Mouse (Mus musculus) adrenal gland, adult (tissue): ENCODE data around the gene Xrcc4.

Experiments used
- DNase-seq, 2 experiments: peaks; one replicate each; pipeline ENCODE4 v3.0.0; 2022 to 2023; ENCODE audit warnings: low spot score in 1 of 2; ENCODE audit not compliant: inconsistent age in 2 of 2

Xrcc4 gene

DNA sequence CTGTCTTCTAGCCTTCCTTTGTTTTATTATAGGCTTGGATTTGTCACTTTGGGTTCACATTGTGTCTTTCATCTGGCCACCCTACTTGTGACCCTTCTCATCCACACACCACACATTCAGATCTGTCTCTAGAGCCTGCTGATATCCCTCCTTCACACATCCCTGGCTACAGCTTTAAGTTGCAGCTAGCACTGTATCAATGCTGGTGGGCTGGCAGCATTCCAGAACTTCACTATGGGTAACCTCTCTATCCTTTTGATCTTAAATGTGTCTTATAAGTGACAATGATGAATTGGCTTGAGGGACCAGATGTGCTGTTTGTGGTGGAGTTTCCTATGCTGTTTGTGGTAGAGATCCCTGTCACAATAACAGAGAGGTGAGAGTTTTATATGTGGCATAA is 120.7 kb downstream of the Xrcc4 start:
- no peak for DNase-seq

GRCm38 (mm10) chr13:89944354-89944753 is 145.1 kb downstream of the Xrcc4 start:
- no peak for DNase-seq

- DNase-seq, result peak; percentile 66 to 86
These were observed 159.9 kb downstream of the Xrcc4 start for GRCm38 (mm10) chr13:89929477-89929876.

- no peak for DNase-seq
These were observed 170.5 kb downstream of the Xrcc4 start for GRCm38 (mm10) chr13:89918814-89919481.

GRCm38 (mm10) chr13:89914332-89914731 is 175.1 kb downstream of the Xrcc4 start:
- DNase-seq, result no peak

- peak in 1 of 2 experiments; percentile 54 for DNase-seq
These were observed 175.5 kb downstream of the Xrcc4 start for GRCm38 (mm10) chr13:89913891-89914290.

GRCm38 (mm10) chr13:89906120-89906519 is 183.3 kb downstream of the Xrcc4 start:
- no peak for DNase-seq

GRCm38 (mm10) chr13:89899066-89899465 is 190.3 kb downstream of the Xrcc4 start:
- no peak for DNase-seq

- no peak for DNase-seq
These were observed 197.3 kb downstream of the Xrcc4 start for GRCm38 (mm10) chr13:89892140-89892539.

- no peak for DNase-seq
These were observed 199.2 kb downstream of the Xrcc4 start for GRCm38 (mm10) chr13:89890159-89890558.

DNA sequence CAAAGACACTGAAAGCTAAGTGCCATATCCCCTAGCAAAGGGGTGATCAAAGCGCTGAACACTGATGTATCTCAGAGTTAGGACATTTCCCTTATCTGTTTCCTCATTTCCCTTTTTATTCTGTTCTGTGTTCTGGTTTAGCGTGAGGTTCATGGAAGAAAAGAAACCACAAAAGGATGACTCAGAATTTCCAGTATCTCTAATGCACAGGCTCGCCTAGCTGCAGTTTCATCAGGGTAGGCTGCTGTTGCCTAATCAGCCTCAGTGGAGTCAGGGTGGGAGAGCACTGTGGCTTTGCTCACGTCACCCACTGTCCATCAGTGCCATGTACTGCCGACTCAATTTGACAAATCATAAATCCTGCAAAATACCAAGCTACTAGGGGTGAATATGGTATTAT is 200.3 kb downstream of the Xrcc4 start:
- DNase-seq, result peak; percentile 66 to 85

DNA sequence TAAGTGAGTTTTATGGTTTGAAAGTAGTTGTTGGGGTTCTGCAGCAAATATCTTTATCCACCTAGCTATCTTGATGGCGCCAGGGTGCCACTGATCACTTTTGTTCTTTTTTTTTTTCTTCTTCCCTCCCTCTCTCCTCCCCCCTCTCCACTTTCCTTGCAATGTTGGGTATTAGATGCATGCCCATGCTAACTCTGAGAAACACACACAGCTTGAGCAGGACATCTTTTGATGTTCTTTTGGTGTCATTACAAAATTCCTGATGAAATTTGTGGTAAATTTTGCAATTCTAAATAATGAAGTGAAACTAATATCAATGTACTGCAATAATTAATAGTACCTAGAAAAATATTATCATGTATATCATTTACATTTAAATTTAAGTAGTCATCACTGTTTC is 205.9 kb downstream of the Xrcc4 start:
- no peak for DNase-seq

DNA sequence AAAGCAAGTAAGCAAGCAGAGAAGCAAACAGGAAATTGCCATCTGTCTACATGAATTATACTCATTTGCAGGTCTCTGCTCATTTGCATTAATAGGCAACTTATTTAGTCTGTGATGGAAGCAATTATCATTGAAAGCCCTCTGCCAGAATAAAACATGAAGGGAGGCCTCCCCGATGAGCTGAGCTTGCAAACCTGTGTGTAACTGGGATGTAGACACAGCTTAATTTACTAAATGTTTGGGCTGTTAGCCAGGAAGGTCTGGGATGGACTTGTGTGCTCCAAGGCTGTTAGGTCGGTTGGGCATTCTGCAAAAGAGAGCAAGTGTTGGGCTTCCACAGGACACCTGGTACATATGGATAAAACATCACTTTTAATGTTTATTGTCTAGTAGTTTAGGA is 208.1 kb downstream of the Xrcc4 start:
- no peak for DNase-seq

GRCm38 (mm10) chr13:89878832-89879468 is 210.5 kb downstream of the Xrcc4 start:
- DNase-seq, result no peak

DNA sequence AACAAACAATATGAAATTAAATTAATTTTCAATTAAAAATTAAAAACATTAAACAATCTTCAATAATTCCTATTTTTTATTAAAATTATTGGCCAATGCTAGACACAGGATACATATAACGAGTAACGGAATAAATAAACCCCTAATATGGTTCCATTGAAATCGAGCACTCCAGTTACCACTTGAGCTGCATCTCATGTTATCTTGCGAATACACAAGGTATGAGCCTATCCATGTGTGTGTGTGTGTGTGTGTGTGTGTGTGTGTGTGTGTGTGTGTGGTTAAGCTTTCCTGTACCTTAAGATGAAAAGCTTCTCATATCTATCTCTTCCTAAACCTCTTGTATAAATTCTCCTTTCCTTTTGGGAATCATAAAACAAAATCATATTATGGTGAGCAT is 213.9 kb downstream of the Xrcc4 start:
- no peak for DNase-seq

- no peak for DNase-seq
These were observed 216.7 kb downstream of the Xrcc4 start for GRCm38 (mm10) chr13:89872725-89873124.

- no peak for DNase-seq
These were observed 235.3 kb downstream of the Xrcc4 start for GRCm38 (mm10) chr13:89854139-89854538.

- no peak for DNase-seq
These were observed 238.7 kb downstream of the Xrcc4 start for GRCm38 (mm10) chr13:89850746-89851145.

- DNase-seq, result no peak
These were observed 239.5 kb downstream of the Xrcc4 start for GRCm38 (mm10) chr13:89849955-89850354.

GRCm38 (mm10) chr13:89838635-89839034 is 250.8 kb downstream of the Xrcc4 start:
- no peak for DNase-seq

- DNase-seq, result no peak
These were observed 254.9 kb downstream of the Xrcc4 start for GRCm38 (mm10) chr13:89834485-89834884.

GRCm38 (mm10) chr13:89833053-89833670 is 256.2 kb downstream of the Xrcc4 start:
- no peak for DNase-seq
